Comparison of ENCODE assay signal across 8 mouse cellular contexts in the genomic region with DNA sequence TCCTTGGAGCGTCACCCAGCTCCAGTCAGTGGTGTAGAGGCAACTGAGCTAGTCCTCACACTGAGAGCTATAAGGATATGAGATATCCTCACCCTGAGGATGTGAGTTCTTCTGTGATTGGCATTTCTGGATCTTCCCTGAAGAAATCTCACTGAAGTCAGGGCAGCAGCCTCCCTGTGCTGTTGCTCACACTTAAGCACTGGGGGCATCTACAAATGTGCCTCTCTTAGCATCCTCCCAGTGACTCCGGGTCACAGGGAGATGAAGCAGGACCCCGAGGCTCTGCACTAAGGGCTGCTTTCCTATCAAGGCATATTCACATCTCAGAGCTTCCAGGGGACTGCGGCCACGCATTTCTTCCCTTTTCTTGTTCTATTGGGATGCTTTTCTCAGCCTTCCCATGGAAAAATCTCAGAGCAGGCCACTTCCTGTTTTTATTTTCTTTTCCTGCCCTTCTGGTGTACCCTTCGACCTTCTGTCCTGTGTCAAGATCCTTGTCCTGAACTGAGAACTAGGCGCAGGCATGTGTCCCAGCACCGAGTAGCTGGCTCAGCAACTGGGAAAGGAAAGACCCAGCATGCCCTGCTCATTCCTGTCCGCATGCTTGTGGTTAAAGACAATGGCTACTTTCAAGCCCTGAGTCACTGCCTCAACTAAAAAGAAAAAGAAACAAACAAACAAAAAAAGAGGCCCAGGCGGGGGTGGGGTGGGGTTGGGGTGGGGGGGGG.
A peak's percentile ranks its signal among the peaks of the same experiment; 100 is the strongest.
DNase-seq lines count a peak whose midpoint lies in the region; ATAC-seq and TF ChIP-seq lines count a peak whose summit lies in the region.

No protein-coding gene starts in this region.

- no peak overlapping the region for H3K4me2 ChIP-seq in hindbrain, embryonic 13.5 days

- H3K27ac ChIP-seq in hindbrain, embryonic 13.5 days: peak overlapping the region; percentile 55
- H3K27ac ChIP-seq in liver, adult 2 months (replicated peaks; ENCODE audit: insufficient read depth, low read depth, low read length): peak overlapping the region; percentile 73

- peak; percentile 59 for DNase-seq in gastrocnemius, postnatal 25 days
- no peak for DNase-seq in gastrocnemius, adult 8-10 months (ENCODE audit: low spot score in 2 of 2)
- DNase-seq in embryo, embryonic 9.5 days (ENCODE audit: extremely low spot score): peak; percentile 47
- DNase-seq in liver, adult 2 months (ENCODE audit: extremely low read depth, low read depth, low spot score): peak; percentile 62
- DNase-seq in cerebellum, adult 8-10 months: no peak
- no peak for DNase-seq in cerebellum, postnatal 10 days
- DNase-seq in adrenal gland, postnatal 4 days (ENCODE audit: low spot score in 2 of 2): no peak

- no peak for ATAC-seq in hindbrain, embryonic 13.5 days (ENCODE audit: low FRiP score)

- H3K9me3 ChIP-seq in hindbrain, embryonic 13.5 days: no peaks in the 10 kb centered on the region

- no peak for TF ChIP-seq POLR2A in liver, adult 2 months (IDR thresholded peaks at IDR 0.05; ENCODE audit: extremely low read depth, insufficient read depth, low read length)

- H3K4me3 ChIP-seq in hindbrain, embryonic 13.5 days: no peak overlapping the region
- no peak overlapping the region for H3K4me3 ChIP-seq in liver, adult 2 months (ENCODE audit: insufficient read depth, low read depth, low read length)

- no peak overlapping the region for H3K9ac ChIP-seq in hindbrain, embryonic 13.5 days
- H3K9ac ChIP-seq in liver, adult 2 months (ENCODE audit: low read depth, low read length): no peak overlapping the region

- WGBS in hindbrain, embryonic 13.5 days: 42% methylated on average over 10 of the region's 10 CpGs
- WGBS in liver, adult 2 months: 68% methylated on average over 10 of the region's 10 CpGs

- H3K4me1 ChIP-seq in hindbrain, embryonic 13.5 days (replicated peaks): peaks cover 12% of the 10 kb centered on the region
- peaks cover 24% of the 10 kb centered on the region for H3K4me1 ChIP-seq in liver, adult 2 months (ENCODE audit: control insufficient read depth, insufficient read depth, low read length)

- no peaks in the 10 kb centered on the region for H3K27me3 ChIP-seq in hindbrain, embryonic 13.5 days
- no peaks in the 10 kb centered on the region for H3K27me3 ChIP-seq in liver, adult 2 months (ENCODE audit: control insufficient read depth, insufficient read depth, low read length)

- no peak for TF ChIP-seq CTCF in liver, adult 2 months (IDR thresholded peaks at IDR 0.05; ENCODE audit: low read depth, low read length)

- no peaks in the 10 kb centered on the region for H3K36me3 ChIP-seq in hindbrain, embryonic 13.5 days
- no peaks in the 10 kb centered on the region for H3K36me3 ChIP-seq in liver, adult 2 months (ENCODE audit: control insufficient read depth, insufficient read depth, low read length)

- H3K79me2 ChIP-seq in liver, adult 2 months (ENCODE audit: control insufficient read depth, insufficient read depth, low read length): no peaks in the 10 kb centered on the region

Comparison
In these comparisons a context has a peak if more than half of its experiments do, and no peak if none do; other contexts are left out.
1. DNase-seq: peak in gastrocnemius, postnatal 25 days (single experiment), embryo, embryonic 9.5 days (single experiment) and liver, adult 2 months (single experiment); none in gastrocnemius, adult 8-10 months (0 of 2), cerebellum, adult 8-10 months (single experiment), cerebellum, postnatal 10 days (0 of 2) and adrenal gland, postnatal 4 days (0 of 2).